Mouse (Mus musculus) midbrain, embryonic 16.5 days (tissue): ENCODE data around the gene Fahd1. TPM values are rescaled to one million over a fixed set of nuclear protein-coding genes. Genes with fewer than 3 reads are reported as not detected.
A peak's percentile ranks its signal among the peaks of the same experiment; 100 is the strongest.

Experiments used
- ATAC-seq: fragments of 200-750 bp; cut with Nextera tagmentation; 2 replicates; pipeline ENCODE4 v1.8.0; 2017; ENCODE audit warnings: moderate TSS enrichment
- H3K27ac ChIP-seq: fragments of 300-500 bp; sonication (generic); 2 replicates; pipeline ENCODE4 v1.5.1; 2014; ENCODE audit warnings: mild to moderate bottlenecking, low read length, mixed read lengths
- H3K27me3 ChIP-seq: fragments of 300-500 bp; sonication (generic); 2 replicates; pipeline ENCODE4 v1.6.1; 2014; ENCODE audit warnings: low read depth, low read length, mixed read lengths; ENCODE audit not compliant: control insufficient read depth, insufficient read depth
- H3K36me3 ChIP-seq: fragments of 300-500 bp; sonication (generic); 2 replicates; pipeline ENCODE4 v1.6.1; 2014; ENCODE audit warnings: mild to moderate bottlenecking, low read length, moderate library complexity, mixed read lengths; ENCODE audit not compliant: control insufficient read depth, insufficient read depth
- H3K4me1 ChIP-seq: fragments of 300-500 bp; sonication (generic); 2 replicates; pipeline ENCODE4 v1.6.1; 2014; ENCODE audit warnings: mild to moderate bottlenecking, low read length, mixed read lengths; ENCODE audit not compliant: control insufficient read depth, insufficient read depth
- H3K4me2 ChIP-seq: fragments of 300-500 bp; sonication (generic); 2 replicates; pipeline ENCODE4 v1.6.1; 2014; ENCODE audit warnings: mild to moderate bottlenecking, low read length, mixed read lengths
- H3K4me3 ChIP-seq: fragments of 300-500 bp; sonication (generic); 2 replicates; pipeline ENCODE4 v1.5.1; 2014; ENCODE audit warnings: low read depth, mild to moderate bottlenecking, low read length, moderate library complexity, mixed read lengths
- H3K9ac ChIP-seq: fragments of 300-500 bp; sonication (generic); 2 replicates; pipeline ENCODE4 v1.6.1; 2014; ENCODE audit warnings: low read depth, low read length, mixed read lengths
- H3K9me3 ChIP-seq: fragments of 300-500 bp; sonication (generic); replicated peaks from 2 replicates; pipeline ENCODE4 v1.6.1; 2014; ENCODE audit warnings: mild to moderate bottlenecking, low read length, mixed read lengths; ENCODE audit not compliant: control insufficient read depth, poor library complexity, severe bottlenecking
- WGBS: fragments of 180-500 bp; shearing (Covaris S2); extraction: QIAGEN DNeasy Blood & Tissue Kit; methylation state at CpG from one replicate; pipeline ENCODE4 v1.1.7; 2014; 5-methylcytosine and 5-hydroxymethylcytosine counted together
- polyA plus RNA-seq: library from polyadenylated mRNA; unstranded; fragments of >200 nt; fragmentation: Nextera tagmentation; extraction: Ambion mirVana; gene quantifications from 2 replicates; pipeline ENCODE4 v1.2.1, GENCODE M21; 2015

Gene Fahd1
- polyA plus RNA-seq, 1 experiment from 2014 or later = 20.2 TPM

DNA sequence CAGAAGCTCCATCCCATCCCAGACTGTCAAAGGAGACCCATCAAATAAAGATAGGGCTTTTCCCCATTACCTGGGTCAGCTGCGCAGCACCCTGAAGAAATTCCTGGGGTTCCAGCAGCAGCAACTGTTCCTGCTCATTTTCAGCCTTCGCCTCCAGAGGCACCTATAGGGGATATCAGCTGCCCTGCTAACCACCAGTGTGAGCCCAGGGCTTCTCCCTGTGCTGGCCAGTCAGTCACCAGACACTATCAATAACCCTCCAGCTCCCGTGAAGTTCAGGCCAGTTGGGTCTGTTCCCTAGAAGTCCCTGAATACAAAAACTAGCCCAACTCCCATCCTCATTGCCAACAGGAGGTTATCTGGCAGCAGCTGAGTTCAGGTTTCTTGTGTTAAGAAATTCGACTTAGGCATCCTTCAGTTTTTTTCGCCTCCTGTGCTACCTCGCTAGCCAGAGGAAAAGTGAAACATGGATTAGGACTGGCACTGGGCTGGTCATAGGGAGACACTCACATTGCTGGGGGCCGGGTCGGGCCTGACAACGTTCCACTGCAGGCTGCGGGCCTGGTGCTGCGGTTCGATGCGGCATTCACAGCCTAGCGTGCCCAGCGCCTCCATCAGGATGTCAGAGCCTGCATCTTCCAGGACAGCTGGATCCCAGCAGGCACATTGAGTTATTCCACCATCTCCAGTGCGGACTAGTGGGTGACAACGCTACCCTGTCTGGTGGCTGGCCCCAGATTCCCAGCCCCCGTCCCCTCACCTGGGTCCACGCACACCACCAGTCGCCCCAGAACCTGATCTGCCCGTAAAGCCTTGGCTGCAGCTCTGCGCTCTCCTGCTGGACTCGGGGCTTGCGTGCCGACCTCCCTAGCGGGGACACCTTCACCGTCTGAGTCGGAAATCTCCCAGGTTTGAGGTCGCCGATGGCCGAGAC lies 44.2 kb upstream of the Fahd1 start:
- Histone ChIP-seq H3K27ac (peak overlapping the region; percentile 65), H3K9me3 (no peaks in the 10 kb centered on the region), H3K27me3 (no peaks in the 10 kb centered on the region), H3K4me2 (peak overlapping the region; percentile 97), H3K4me3 (peak overlapping the region; percentile 86), H3K4me1 (peaks cover 33% of the 10 kb centered on the region), H3K9ac (peak overlapping the region; percentile 73), H3K36me3 (peaks cover 36% of the 10 kb centered on the region)
- ATAC-seq = peak; percentile 25
- WGBS = 11% methylated on average over 31 of the region's 31 CpGs

DNA sequence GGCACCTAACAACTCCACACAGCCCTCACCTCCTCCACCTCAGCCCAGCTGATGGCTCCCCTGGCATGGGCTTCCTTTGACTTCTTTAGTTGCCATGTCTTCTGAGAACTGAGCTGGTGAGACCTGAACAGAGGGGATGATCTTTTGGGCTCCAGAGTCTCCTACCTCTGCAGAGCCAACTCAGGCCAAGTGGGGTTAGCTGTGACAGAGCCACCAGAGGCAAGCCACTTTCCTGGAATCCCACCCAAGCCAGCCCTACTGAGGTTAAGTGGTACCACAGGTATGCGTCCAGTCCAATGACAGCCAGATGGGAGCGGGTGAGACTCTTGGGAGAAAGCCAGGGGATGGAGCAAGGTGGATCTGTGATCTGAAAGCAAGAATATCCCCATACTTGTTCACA lies 43.1 kb upstream of the Fahd1 start:
- Histone ChIP-seq H3K4me2 (no peak overlapping the region), H3K9me3 (no peaks in the 10 kb centered on the region), H3K9ac (no peak overlapping the region; the same call in 1 of the 2 replicates), H3K4me1 (peaks cover 43% of the 10 kb centered on the region), H3K27ac (no peak overlapping the region), H3K4me3 (no peak overlapping the region), H3K27me3 (no peaks in the 10 kb centered on the region), H3K36me3 (peaks cover 28% of the 10 kb centered on the region)
- WGBS = 92% methylated on average over 2 of the region's 2 CpGs
- no peak for ATAC-seq

GRCm38 (mm10) chr17:24892785-24893184 lies 42.6 kb upstream of the Fahd1 start:
- H3K4me1 ChIP-seq = peaks cover 47% of the 10 kb centered on the region
- WGBS = 85% methylated on average over 12 of the region's 12 CpGs
- no peak overlapping the region for H3K4me3 ChIP-seq
- no peaks in the 10 kb centered on the region for H3K27me3 ChIP-seq
- no peak overlapping the region for H3K4me2 ChIP-seq
- H3K36me3 ChIP-seq = peaks cover 26% of the 10 kb centered on the region
- ATAC-seq = no peak
- H3K9me3 ChIP-seq = no peaks in the 10 kb centered on the region
- H3K9ac ChIP-seq = no peak overlapping the region
- H3K27ac ChIP-seq = no peak overlapping the region

DNA sequence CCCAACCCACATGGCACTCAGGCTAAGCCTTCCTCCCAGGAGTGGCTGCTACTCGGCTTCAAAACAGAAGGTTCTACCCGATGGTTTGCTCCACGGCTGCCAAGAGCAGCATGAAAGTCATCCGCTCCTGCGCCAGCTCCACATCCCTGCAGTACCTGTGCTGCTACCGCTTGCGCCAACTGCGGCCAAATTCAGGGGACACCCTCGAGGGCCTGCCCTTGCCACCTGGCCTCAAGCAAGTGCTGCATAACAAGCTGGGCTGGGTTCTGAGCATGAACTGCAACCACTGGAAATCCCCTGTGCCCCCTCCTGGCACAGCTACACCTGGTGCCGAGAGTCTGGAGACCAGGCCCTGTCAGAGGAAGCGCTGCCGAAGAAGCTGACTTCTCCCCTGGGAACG lies 41.2 kb upstream of the Fahd1 start:
- Histone ChIP-seq H3K9ac (no peak overlapping the region), H3K36me3 (peaks cover 26% of the 10 kb centered on the region), H3K4me3 (no peak overlapping the region), H3K4me1 (peaks cover 45% of the 10 kb centered on the region), H3K4me2 (no peak overlapping the region), H3K9me3 (no peaks in the 10 kb centered on the region), H3K27me3 (no peaks in the 10 kb centered on the region), H3K27ac (no peak overlapping the region)
- no peak for ATAC-seq
- 88% methylated on average over 12 of the region's 13 CpGs for WGBS

DNA sequence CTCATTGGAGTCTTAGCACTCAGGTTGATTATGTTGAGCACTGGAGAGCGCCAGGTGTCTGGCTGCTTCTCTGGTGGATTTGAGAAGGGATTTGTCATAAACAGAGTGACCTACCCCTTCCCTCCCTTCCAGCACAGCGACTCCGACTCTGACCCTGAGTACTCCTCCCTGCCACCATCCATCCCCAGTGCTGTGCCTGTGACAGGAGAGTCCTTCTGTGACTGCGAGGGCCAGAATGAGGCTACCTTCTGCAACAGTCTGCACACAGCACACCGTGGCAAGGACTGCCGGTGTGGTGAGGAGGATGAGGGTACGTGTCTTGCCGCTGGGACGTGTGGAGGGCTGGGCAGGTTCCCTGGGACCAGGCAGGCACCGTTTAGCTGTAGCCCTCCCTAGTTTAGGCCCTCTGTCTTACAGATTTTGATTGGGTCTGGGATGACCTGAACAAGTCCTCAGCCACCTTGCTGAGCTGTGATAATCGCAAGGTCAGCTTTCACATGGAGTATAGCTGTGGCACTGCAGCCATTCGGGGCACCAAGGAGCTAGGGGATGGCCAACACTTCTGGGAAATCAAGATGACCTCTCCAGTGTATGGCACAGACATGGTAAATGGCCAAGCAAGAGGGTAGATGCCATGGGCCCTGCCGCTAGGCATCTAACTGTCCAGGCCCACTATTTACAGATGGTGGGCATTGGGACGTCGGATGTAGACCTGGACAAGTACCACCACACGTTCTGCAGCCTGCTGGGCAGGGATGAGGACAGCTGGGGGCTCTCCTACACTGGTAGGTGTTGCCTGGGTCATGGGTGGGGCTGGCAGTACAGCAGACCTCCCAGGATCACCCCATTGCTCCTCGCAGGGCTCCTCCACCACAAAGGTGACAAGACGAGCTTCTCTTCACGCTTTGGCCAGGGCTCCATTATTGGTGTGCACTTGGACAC lies 40.3 kb upstream of the Fahd1 start:
- H3K36me3 ChIP-seq = peaks cover 26% of the 10 kb centered on the region
- ATAC-seq = no peak
- H3K4me2 ChIP-seq = no peak overlapping the region
- H3K4me1 ChIP-seq = peaks cover 40% of the 10 kb centered on the region
- WGBS = 90% methylated on average over 19 of the region's 19 CpGs
- H3K27ac ChIP-seq = no peak overlapping the region
- no peaks in the 10 kb centered on the region for H3K9me3 ChIP-seq
- H3K27me3 ChIP-seq = no peaks in the 10 kb centered on the region
- H3K4me3 ChIP-seq = no peak overlapping the region
- no peak overlapping the region for H3K9ac ChIP-seq

- H3K4me2 ChIP-seq = no peak overlapping the region
- no peak overlapping the region for H3K4me3 ChIP-seq
- H3K9me3 ChIP-seq = no peaks in the 10 kb centered on the region
- peaks cover 26% of the 10 kb centered on the region for H3K36me3 ChIP-seq
- no peak overlapping the region for H3K9ac ChIP-seq
- H3K27me3 ChIP-seq = no peaks in the 10 kb centered on the region
- H3K27ac ChIP-seq = no peak overlapping the region
- no peak for ATAC-seq
- WGBS = 89% methylated on average over 3 of the region's 3 CpGs
- peaks cover 38% of the 10 kb centered on the region for H3K4me1 ChIP-seq
Measured at GRCm38 (mm10) chr17:24888862-24889261, 38.7 kb upstream of the Fahd1 start.

DNA sequence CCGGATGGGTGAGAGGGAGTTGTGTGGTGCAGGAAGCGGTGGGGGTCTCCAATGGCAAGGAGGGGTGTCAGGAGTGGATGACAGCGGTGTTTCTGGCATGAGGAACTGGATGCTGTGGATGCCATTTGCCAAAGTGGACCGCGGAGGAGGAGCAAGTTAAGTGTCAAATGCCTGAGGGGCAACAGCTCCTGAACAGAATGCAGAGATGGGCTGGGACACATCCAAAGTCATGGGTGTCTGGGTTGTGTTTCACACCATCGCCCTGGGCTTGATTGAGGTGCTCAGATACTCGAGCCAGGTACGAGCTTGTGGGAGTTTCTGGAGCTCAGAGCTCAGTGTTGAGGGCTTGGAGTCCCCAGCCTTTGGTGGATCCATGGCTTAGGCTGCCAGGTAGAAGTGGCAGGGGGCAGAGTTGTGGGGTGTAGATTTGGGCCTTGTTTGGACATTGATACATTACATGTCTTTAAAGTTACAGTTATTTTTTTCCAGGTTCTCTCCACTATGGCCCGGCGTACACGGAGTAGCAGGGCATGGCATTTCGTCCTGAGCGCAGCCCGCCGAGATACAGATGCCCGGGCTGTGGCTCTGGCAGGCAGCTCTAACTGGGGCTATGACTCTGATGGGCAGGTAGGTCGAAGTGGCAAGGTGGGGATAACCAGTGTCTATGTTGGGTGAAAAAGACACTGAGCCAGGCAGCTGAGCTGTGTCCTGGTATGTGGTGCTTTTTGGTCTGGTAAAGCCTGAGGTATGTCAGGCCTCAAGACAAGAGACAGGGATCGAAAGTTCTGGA lies 37.3 kb upstream of the Fahd1 start:
- Histone ChIP-seq H3K9ac (peak overlapping the region; percentile 86), H3K27ac (no peak overlapping the region; the same call in 1 of the 2 replicates), H3K4me3 (peak overlapping the region; percentile 93), H3K9me3 (no peaks in the 10 kb centered on the region), H3K4me1 (peaks cover 32% of the 10 kb centered on the region), H3K4me2 (peak overlapping the region; percentile 94), H3K36me3 (peaks cover 27% of the 10 kb centered on the region), H3K27me3 (no peaks in the 10 kb centered on the region)
- WGBS = 67% methylated on average over 18 of the region's 18 CpGs
- ATAC-seq = peak; percentile 2; the same call in 1 of the 2 replicates

DNA sequence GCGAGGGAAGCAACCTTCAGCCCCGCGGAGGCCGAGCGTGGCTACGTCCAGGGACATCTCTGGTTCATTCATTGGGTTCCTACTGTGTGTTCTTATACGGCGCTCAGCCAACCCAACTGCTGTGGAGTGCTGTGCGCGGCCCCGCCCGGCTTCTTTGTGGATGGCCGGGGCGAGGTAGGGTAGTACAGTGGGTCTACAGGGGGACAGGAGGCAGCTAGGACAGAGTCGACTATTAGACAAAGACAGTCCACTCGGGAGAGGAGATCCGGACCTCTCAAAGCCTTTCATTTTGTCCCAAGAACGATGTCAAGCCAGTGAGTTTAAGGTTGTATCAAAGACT lies 36.7 kb upstream of the Fahd1 start:
- Histone ChIP-seq H3K27ac (peak overlapping the region; percentile 80), H3K9ac (peak overlapping the region; percentile 86), H3K27me3 (no peaks in the 10 kb centered on the region), H3K4me2 (peak overlapping the region; percentile 94), H3K4me1 (peaks cover 32% of the 10 kb centered on the region), H3K36me3 (peaks cover 23% of the 10 kb centered on the region), H3K9me3 (no peaks in the 10 kb centered on the region), H3K4me3 (peak overlapping the region; percentile 93)
- ATAC-seq = peak; percentile 47
- WGBS = under 1% methylated on average over 18 of the region's 18 CpGs
